Mouse (Mus musculus) kidney, adult 18-20 months (tissue): ENCODE results near the gene Angptl4.
A peak's percentile ranks its signal among the peaks of the same experiment; 100 is the strongest.

Experiments used
- DNase-seq: peaks from one replicate; pipeline ENCODE4 v3.0.0; 2021

Angptl4 gene

DNA sequence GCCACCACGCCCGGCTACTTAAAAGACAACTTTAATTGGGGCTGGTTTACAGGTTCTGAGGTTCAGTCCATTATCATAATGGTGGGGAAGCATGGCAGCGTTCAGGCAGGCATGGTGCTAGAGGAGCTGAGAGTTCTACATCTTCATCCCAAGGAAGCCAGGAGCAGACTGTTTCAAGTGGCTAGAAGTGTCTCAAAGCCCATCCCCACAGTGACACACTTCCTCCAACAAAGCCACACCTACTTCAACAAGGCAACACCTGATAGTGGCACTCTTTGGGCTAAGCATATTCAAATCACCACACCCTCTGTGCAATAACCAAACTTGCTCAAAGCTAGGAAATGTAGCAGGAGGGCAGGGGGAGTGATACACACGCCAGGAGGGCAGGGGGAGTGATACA is 22.6 kb upstream of the Angptl4 start:
- DNase-seq = no peak

DNA sequence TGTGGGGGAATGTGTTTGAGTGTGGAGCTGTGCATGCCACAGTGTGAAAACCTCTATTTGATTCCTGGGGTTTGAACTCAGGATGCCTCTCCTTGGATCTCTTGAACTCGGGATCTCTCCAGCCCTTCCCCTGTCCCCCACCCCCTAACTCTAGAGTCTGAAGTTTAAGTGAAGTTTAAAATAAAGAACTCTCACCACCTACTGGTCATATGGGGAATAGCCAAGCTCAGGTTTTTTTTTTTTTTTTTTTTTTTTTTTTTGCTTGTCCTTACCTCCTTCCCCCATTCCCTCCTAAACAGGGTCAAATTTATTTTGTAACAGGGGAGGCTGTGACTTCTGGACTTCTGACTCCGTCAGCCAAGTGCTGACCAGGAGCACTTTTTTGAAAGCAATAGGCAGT is 20.6 kb upstream of the Angptl4 start:
- DNase-seq = no peak

DNA sequence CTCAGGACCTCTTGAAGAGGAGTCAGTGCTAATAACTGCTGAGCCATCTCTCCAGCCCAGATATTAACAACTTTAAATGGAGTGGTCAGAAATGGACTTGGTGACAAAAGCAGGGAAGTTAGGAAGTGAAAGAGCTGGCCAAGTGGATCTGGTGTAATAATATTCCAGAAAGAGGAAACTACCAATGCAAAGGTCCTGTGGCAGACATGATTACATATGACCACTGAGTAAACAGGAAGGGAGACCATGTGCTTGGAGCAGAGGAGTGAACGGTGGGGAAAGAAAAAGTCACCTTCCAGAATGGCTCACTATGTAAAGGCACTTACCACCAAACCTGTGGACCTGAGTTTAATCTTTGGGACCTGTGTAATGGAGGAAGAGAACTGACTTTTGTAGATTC is 17.6 kb upstream of the Angptl4 start:
- no peak for DNase-seq

- DNase-seq = no peak
These were observed 16.7 kb upstream of the Angptl4 start for GRCm38 (mm10) chr17:33798306-33798705.

DNA sequence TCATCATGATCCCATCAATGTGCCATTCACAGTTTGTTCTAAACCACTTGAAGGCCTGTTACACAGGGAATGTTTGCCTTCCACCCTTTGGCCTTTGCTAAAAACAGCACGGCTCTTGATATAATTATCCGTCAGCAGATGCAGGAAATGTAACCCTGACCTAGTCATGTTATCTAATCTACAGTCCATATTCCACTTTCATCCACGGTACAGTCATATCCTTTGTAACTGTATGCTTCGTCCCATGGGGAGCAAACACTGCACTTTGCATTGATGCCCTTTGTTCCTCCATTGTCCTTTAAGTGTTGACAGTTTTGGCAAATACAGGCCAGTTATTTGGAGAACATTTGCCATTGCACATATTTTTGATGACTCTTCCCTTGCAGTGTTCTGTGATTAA is 7.1 kb upstream of the Angptl4 start:
- DNase-seq = no peak

- no peak for DNase-seq
These were observed 4.7 kb upstream of the Angptl4 start for GRCm38 (mm10) chr17:33786375-33786774.

GRCm38 (mm10) chr17:33784939-33785338 is 3.3 kb upstream of the Angptl4 start:
- no peak for DNase-seq

DNA sequence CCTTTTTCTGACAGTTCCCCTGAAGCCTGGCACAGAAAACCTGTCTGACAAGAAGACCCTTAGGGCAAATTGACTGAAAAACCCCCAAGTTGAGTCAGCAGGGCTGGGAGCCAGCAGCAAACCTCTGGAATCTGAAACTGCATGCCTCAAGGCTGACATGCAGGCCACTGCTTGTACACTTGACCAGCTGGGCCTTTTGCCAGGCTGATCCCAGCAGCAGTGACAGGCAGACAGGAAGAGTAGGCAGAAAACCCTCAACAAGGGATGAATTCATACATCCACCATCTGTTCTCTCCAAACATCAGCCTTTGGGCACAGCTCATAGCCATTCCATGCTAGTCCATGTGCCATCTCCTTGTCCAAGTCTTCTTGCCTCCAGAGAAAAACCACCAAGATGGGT is 1.8 kb upstream of the Angptl4 start:
- peak; percentile 89 for DNase-seq

DNA sequence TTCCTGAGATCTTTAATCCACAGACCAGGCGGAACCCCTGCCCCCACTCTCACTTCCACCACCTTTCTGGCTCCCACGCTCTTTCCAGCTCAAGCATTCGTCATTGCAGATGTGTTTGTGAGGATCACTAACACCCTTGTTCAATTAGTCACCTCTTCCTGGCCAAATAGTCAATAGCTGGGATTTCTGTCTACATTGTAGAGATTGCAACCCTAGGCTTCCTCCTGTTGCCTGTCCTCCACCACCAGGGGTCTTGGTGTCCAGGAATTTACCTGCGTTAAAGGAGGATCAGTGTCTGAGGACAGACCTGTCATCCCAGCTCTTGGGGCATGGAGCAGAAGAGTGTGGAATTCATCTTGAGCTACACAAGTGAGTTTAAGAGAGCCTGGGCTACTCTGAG is 437 bp upstream of the Angptl4 start:
- DNase-seq = no peak

- DNase-seq = peak; percentile 44
These were observed 1.2 kb downstream of the Angptl4 start for GRCm38 (mm10) chr17:33780431-33780830.

GRCm38 (mm10) chr17:33779967-33780295 is 1.7 kb downstream of the Angptl4 start:
- no peak for DNase-seq

DNA sequence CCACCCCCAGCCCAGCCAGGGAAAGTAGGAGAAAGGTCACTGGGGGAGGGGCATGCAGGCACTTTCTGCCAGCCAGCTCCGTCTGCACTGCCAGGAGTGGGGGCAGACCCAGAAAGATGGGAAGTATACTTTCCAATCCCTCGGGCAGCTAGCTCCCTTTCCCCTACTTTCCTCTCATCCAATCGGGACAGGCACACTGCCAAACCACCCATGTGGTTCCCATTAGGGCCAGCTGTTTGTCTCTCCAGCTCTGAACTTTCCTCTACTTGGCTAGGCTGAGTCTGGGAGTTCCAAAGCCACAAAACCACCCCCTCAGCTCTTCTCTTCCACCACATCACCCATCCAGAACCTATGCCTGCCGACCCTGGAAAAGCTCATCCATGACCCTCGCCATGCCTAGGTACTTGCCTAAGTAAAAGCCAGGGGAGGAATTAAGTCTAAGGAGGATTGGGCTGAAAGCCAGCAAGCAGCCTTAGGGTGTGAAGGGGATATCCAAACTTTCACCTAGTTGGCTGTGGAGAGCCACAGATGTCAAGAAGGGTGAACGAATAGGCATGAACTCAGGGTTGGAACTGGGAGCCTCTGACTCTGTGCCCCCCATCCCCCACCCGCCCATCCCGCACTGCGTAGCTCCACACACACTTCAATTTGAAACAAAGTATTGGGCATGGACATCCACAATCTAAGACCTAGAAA is 2.2 kb downstream of the Angptl4 start:
- peak; percentile 98 for DNase-seq

DNA sequence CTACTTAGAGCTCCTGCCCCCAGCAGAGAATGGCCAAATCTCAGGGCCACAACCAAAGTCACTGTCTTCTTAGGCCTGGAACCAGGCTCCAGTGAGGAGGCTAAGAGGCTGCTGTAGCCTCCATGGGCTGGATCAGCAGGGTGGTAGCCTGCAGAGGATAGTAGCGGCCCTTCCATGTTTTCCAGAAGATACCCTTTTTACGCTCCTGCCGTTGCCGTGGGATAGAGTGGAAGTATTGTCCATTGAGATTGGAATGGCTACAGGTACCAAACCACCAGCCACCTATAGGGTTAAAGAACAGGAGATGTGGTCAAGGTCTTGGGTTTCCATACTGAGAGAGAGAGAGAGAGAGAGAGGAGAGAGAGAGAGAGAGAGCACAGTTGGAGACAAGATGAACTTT is 6.3 kb downstream of the Angptl4 start:
- DNase-seq = no peak

GRCm38 (mm10) chr17:33774573-33775155 is 7.0 kb downstream of the Angptl4 start:
- DNase-seq = peak; percentile 53

DNA sequence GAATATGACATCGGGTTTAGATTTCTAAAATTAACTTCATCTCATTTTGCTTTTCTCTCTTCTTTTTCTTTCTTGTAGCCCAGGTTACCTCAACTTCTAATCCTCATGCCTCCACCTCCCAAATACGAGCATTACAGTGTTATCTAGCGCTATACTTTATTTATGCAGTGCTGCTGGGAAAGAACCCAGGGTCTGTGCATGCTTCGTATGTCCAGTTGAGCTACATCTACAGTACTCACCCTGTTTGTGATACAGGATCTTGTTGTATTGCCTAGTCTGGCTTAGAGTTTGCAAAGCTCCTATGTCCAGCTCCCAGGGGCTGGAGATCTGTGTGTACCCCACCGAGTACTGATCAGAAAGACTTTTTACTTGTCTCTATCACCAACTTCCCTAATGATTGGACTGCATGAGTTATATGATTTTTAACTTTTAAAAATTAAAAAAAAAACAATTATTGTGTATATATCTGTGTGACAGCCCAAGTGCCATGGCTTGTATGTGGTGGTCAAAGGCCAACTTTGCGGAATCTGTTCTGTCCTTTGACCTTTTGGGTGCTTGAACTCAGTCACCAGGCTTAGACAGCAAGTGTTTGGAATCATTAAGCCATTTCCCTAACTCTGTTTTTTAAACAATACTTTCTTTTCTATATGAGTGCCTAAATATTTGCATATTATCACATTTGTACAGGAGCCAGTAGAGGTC is 7.6 kb downstream of the Angptl4 start:
- no peak for DNase-seq

GRCm38 (mm10) chr17:33773426-33773825 is 8.2 kb downstream of the Angptl4 start:
- DNase-seq = no peak

- no peak for DNase-seq
These were observed 10.0 kb downstream of the Angptl4 start for GRCm38 (mm10) chr17:33771617-33772016.

DNA sequence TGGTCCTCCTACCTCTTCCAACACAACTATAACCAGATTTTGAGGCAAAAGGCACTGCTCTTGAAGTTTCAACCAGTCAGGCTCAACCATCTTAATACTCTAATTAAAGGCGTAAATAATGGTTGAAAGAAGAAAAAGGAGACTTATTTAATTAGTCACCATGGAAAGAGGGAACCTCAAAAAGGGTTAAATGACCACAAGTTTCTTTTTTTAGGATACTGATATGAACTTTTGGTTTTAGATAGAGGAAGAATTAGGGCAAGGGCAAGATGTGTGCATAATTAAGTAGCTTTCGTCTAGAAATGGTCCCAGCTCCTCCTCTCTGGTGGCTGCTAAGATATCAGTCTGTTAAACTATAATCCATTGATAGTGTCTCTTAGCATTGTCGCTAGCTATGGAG is 15.2 kb downstream of the Angptl4 start:
- DNase-seq = no peak

GRCm38 (mm10) chr17:33760255-33761165 is 21.1 kb downstream of the Angptl4 start, which contains the start of gene Rab11b:
TSS of gene Rab11b (minus strand) at chr17:33760530.
- peak; percentile 100 for DNase-seq

DNA sequence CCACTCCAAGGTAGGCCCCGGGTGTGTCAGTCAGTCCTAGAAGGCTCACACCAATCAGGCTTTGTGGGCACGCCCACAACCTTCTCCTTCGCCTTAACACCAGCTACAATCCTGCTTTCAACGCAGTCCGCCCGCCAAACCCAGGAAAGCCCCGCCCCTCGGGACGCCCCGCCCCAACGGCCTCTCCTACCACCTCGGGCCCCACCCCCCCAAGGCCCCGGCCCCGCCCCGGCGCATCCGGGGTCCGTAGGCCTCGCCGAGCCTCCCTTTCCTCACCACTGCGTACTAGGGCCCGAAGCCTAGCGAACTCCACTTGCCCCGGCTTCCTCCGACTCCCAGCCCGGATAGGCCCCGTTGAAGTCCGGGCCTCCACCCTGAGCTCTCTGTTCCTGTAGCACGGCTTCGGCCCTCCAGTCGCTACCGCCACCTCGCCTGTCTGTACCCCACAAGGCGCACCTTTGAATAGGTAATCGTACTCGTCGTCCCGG is 21.8 kb downstream of the Angptl4 start:
- peak; percentile 97 for DNase-seq

DNA sequence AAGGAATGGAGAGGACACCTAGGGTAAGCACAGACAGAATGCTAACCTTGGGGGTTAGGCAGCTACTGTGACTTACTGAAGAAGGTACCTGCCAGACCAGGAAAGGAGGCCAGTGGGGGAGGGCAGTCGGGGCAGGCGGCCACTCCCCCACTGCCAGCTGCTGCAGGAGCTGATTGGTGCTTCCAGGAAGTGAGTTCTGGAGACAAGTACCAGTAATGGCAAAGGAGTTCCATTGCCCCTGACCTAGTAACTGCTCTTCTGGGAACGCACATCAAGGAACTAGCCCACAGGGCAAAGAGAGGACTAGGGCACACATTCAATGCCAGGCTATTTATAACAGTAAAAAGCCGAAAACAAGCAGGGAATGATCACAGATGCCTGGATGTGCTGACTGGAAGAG is 24.4 kb downstream of the Angptl4 start:
- DNase-seq = peak; percentile 66

GRCm38 (mm10) chr17:33756108-33756790 is 25.4 kb downstream of the Angptl4 start:
- DNase-seq = no peak
